Mouse (Mus musculus) C2C12 (cell line): ENCODE measurements at regions not wholly inside any gene's neighbourhood (a gene's known extent, or its start where the extent isn't known, plus 50 kb on each side); places are given as distances from the start of the nearest gene placed in this dataset.

ENCODE experiments used
- CEBPB ChIP-seq: IDR thresholded peaks from one replicate; pipeline ENCODE4 v1.6.1; 2011; ENCODE audit warnings: low read depth, mild to moderate bottlenecking, control low read depth, moderate library complexity
- CTCF ChIP-seq: IDR thresholded peaks from one replicate; pipeline ENCODE4 v1.5.1; 2011; ENCODE audit not compliant: control insufficient read depth, insufficient read depth, insufficient read length
- MYOD1 ChIP-seq: IDR thresholded peaks from one replicate; pipeline ENCODE4 v1.6.1; 2011; ENCODE audit warnings: low read depth; ENCODE audit not compliant: control insufficient read depth, insufficient read length
- MYOG ChIP-seq: IDR thresholded peaks from one replicate; pipeline ENCODE4 v1.6.1; 2011; ENCODE audit not compliant: control insufficient read depth, insufficient read length; ENCODE audit errors: extremely low read depth

GRCm38 (mm10) chr13:11177642-11178420 is 817.2 kb upstream of the Chrm3 start:
- TF ChIP-seq CTCF: no peak
- no peak for TF ChIP-seq MYOG
- no peak for TF ChIP-seq MYOD1
- TF ChIP-seq CEBPB: no peak
